Mouse (Mus musculus): ENCODE measurements around the gene Mlh3. TPM values are rescaled to one million over a fixed set of nuclear protein-coding genes. Genes with fewer than 3 reads are reported as not detected.

Mlh3 gene
- 7.0 and 8.1 TPM in 2 replicates for polyA plus RNA-seq (2012; ENCODE audit: insufficient read depth, insufficient read length, missing spikeins)

DNA sequence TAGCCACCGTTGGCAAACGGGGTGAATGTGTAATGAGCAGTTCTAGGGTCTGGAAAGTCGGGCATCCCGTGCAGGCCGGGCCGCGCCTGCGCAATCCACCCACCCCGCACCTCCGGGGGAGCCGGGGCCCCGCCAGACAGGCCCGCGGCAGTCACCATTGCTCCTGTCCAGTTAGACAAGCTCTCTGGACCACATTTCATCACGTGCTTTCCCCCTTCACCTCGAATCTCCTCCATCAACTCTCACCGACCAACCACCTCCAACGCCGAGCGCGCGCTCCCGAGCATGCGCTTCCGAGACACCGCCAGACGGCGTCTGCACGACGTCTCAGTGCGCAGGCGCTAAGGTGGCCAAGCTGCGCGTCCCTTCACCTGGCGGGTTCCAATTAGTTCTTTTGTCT is at the start of gene Mlh3:
TSS of gene Mlh3 (minus strand) at position 281 of the 400 bp plus-strand sequence.
- peaks cover 8% of the 10 kb centered on the region for H3K4me1 ChIP-seq (ENCODE audit: control insufficient read depth, insufficient read depth, low read length)
- peak within 1 kb of the TSS; percentile 64 for H3K4me3 ChIP-seq (ENCODE audit: insufficient read depth, low read length)
- no peak within 1 kb of the TSS for H3K27ac ChIP-seq (ENCODE audit: insufficient read depth, low read depth, low read length)
- TF ChIP-seq POLR2A (IDR thresholded peaks at IDR 0.05; ENCODE audit: borderline replicate concordance, low read depth, low read length) (no peak), CTCF (IDR thresholded peaks at IDR 0.05; ENCODE audit: low read depth, low read length) (no peak)

DNA sequence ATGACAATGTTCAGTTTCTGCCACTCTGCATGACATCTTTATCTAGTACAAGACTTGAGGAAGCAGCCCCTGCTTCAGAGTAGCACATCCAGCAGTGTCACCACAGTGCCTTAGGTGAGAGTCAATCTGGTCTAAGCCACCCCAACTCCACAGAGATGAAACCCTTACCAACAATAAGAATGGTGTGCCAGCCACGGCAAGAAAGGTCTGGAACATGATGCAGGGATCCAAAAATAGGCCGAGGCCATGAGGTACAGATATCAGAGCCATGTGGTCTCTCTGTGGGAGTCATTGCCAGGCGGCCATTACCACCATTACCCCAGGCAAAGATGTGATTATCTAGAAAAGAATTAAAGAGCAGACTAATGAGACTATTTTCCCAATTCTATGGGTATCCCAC is 38.3 kb upstream of the Mlh3 start:
- H3K27ac ChIP-seq (ENCODE audit: insufficient read depth, low read depth, low read length), result no peak overlapping the region
- TF ChIP-seq POLR2A (IDR thresholded peaks at IDR 0.05; ENCODE audit: borderline replicate concordance, low read depth, low read length) (no peak), CTCF (IDR thresholded peaks at IDR 0.05; ENCODE audit: low read depth, low read length) (no peak)

DNA sequence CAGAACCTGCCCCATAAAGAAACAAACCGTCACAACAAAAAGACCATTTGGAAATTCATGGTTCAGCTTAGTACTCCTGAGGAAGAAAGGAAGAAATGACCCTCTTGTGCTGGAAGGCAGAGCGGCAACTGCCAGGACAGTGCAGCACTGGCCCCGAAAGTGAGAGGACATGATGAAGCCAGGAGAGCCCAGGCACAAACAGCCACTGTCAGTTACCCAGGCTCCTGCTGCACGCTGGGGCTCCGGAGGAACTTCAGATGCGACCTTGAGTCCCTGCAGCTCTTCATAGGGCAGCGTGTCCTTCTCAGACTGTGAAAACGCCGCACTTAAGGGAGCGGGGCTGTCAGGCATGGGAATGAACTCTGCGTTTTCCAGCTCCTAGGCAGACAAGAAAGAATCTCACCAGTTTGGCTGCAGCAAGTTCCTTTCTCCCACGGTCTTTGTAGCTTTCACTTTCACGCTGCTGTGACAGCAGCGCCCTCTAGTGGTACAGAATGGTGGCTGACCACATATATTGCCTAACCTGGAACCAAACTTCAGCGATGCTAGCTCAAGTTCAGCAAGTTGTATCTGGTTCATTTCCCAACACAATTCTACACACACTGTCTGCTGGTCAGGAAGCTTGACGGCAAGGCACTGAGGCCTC is 35.0 kb upstream of the Mlh3 start:
- TF ChIP-seq POLR2A (IDR thresholded peaks at IDR 0.05; ENCODE audit: borderline replicate concordance, low read depth, low read length), result no peak
- TF ChIP-seq CTCF (IDR thresholded peaks at IDR 0.05; ENCODE audit: low read depth, low read length), result peak; percentile 94
- peaks cover 9% of the 10 kb centered on the region for H3K4me1 ChIP-seq (ENCODE audit: control insufficient read depth, insufficient read depth, low read length)
- H3K4me3 ChIP-seq (ENCODE audit: insufficient read depth, low read length), result peak overlapping the region; percentile 26
- peak overlapping the region; percentile 46 for H3K27ac ChIP-seq (ENCODE audit: insufficient read depth, low read depth, low read length)

More for the DNA sequence above, 38.3 kb upstream of the Mlh3 start:
- Histone ChIP-seq H3K4me3 (ENCODE audit: insufficient read depth, low read length) (no peak overlapping the region), H3K4me1 (ENCODE audit: control insufficient read depth, insufficient read depth, low read length) (peaks cover 9% of the 10 kb centered on the region)

GRCm38 (mm10) chr12:85304725-85305124 is 34.3 kb upstream of the Mlh3 start:
- peaks cover 9% of the 10 kb centered on the region for H3K4me1 ChIP-seq (ENCODE audit: control insufficient read depth, insufficient read depth, low read length)
- no peak overlapping the region for H3K4me3 ChIP-seq (ENCODE audit: insufficient read depth, low read length)
- TF ChIP-seq POLR2A (IDR thresholded peaks at IDR 0.05; ENCODE audit: borderline replicate concordance, low read depth, low read length), result no peak
- TF ChIP-seq CTCF (IDR thresholded peaks at IDR 0.05; ENCODE audit: low read depth, low read length), result no peak
- H3K27ac ChIP-seq (ENCODE audit: insufficient read depth, low read depth, low read length), result peak overlapping the region; percentile 46

DNA sequence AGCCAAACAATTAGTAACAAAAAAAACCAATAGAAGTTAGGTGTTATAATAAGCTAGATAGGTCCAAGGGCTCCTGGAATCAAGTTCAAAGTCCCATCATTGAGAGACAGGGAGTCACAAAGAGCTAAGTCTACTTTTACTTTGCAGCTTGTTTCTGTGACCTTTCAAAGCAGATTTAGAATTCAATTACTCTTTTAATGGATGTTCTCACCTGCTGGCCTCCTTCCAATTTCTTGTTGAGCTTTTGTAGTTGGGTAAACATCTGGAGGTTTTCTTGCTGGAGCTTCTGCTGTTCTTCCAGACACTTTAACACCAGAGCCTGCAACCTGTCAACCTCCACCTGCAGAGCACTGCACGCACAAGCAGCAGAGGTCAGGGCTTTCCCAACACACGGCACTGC is 32.9 kb upstream of the Mlh3 start:
- peaks cover 9% of the 10 kb centered on the region for H3K4me1 ChIP-seq (ENCODE audit: control insufficient read depth, insufficient read depth, low read length)
- no peak overlapping the region for H3K4me3 ChIP-seq (ENCODE audit: insufficient read depth, low read length)
- H3K27ac ChIP-seq (ENCODE audit: insufficient read depth, low read depth, low read length), result no peak overlapping the region
- TF ChIP-seq CTCF (IDR thresholded peaks at IDR 0.05; ENCODE audit: low read depth, low read length), result no peak
- TF ChIP-seq POLR2A (IDR thresholded peaks at IDR 0.05; ENCODE audit: borderline replicate concordance, low read depth, low read length), result no peak

- TF ChIP-seq POLR2A (IDR thresholded peaks at IDR 0.05; ENCODE audit: borderline replicate concordance, low read depth, low read length), result no peak
- no peak for TF ChIP-seq CTCF (IDR thresholded peaks at IDR 0.05; ENCODE audit: low read depth, low read length)
- H3K4me3 ChIP-seq (ENCODE audit: insufficient read depth, low read length), result no peak overlapping the region
- H3K4me1 ChIP-seq (ENCODE audit: control insufficient read depth, insufficient read depth, low read length), result no peaks in the 10 kb centered on the region
- H3K27ac ChIP-seq (ENCODE audit: insufficient read depth, low read depth, low read length), result no peak overlapping the region
These were observed 28.4 kb upstream of the Mlh3 start for GRCm38 (mm10) chr12:85298835-85299180.

- TF ChIP-seq POLR2A (IDR thresholded peaks at IDR 0.05; ENCODE audit: borderline replicate concordance, low read depth, low read length) (no peak), CTCF (IDR thresholded peaks at IDR 0.05; ENCODE audit: low read depth, low read length) (no peak)
- Histone ChIP-seq H3K27ac (ENCODE audit: insufficient read depth, low read depth, low read length) (no peak overlapping the region), H3K4me3 (ENCODE audit: insufficient read depth, low read length) (no peak overlapping the region), H3K4me1 (ENCODE audit: control insufficient read depth, insufficient read depth, low read length) (no peaks in the 10 kb centered on the region)
These were observed 27.9 kb upstream of the Mlh3 start for GRCm38 (mm10) chr12:85298127-85298834.

- H3K4me1 ChIP-seq (ENCODE audit: control insufficient read depth, insufficient read depth, low read length), result no peaks in the 10 kb centered on the region
- H3K4me3 ChIP-seq (ENCODE audit: insufficient read depth, low read length), result no peak overlapping the region
- no peak overlapping the region for H3K27ac ChIP-seq (ENCODE audit: insufficient read depth, low read depth, low read length)
- TF ChIP-seq POLR2A (IDR thresholded peaks at IDR 0.05; ENCODE audit: borderline replicate concordance, low read depth, low read length) (no peak), CTCF (IDR thresholded peaks at IDR 0.05; ENCODE audit: low read depth, low read length) (no peak)
These were observed 27.1 kb upstream of the Mlh3 start for GRCm38 (mm10) chr12:85297345-85297997.

- TF ChIP-seq POLR2A (IDR thresholded peaks at IDR 0.05; ENCODE audit: borderline replicate concordance, low read depth, low read length) (no peak), CTCF (IDR thresholded peaks at IDR 0.05; ENCODE audit: low read depth, low read length) (no peak)
- Histone ChIP-seq H3K4me3 (ENCODE audit: insufficient read depth, low read length) (no peak overlapping the region), H3K4me1 (ENCODE audit: control insufficient read depth, insufficient read depth, low read length) (no peaks in the 10 kb centered on the region), H3K27ac (ENCODE audit: insufficient read depth, low read depth, low read length) (no peak overlapping the region)
These were observed 26.5 kb upstream of the Mlh3 start for GRCm38 (mm10) chr12:85296915-85297314.

DNA sequence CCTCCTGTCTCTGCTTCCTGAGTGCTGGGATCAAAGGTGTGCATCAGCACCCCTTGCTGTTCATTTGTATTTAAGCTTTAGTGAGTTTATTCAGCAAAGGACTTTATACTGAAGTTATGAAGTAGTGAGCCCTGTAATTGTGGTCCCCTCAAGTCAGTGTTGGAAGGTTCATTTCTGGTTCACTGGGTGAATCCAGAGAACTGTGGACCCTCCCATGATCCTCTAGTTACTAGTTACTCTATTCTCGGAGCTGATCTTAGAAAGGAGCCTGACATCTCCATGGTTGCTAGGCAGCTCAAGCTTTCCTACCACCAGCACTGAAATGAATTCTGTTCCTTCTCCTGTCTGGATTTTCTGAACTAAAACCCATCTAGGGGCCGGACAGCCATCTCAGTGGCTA is 25.1 kb upstream of the Mlh3 start:
- H3K4me3 ChIP-seq (ENCODE audit: insufficient read depth, low read length), result no peak overlapping the region
- TF ChIP-seq CTCF (IDR thresholded peaks at IDR 0.05; ENCODE audit: low read depth, low read length) (no peak), POLR2A (IDR thresholded peaks at IDR 0.05; ENCODE audit: borderline replicate concordance, low read depth, low read length) (no peak)
- H3K27ac ChIP-seq (ENCODE audit: insufficient read depth, low read depth, low read length), result no peak overlapping the region
- H3K4me1 ChIP-seq (ENCODE audit: control insufficient read depth, insufficient read depth, low read length), result no peaks in the 10 kb centered on the region
